In genomic region chr9:75047079-75047478, GRCm38 (mm10) we compare ENCODE assay signal across 23 mouse cellular contexts. TPM values are rescaled to one million over a fixed set of nuclear protein-coding genes. Genes with fewer than 3 reads are reported as not detected.
DNase-seq lines count a peak whose midpoint lies in the region; ATAC-seq and TF ChIP-seq lines count a peak whose summit lies in the region.
"Had no signal": no experiment of that assay in that cellular context is flagged by ENCODE, and none has a peak within 500 bp of the region (broad histone marks: within the 10 kb centered on the region; RNA-seq: fewer than 3 reads in every experiment).

No protein-coding gene starts in this region.

- peaks cover 18% of the 10 kb centered on the region for H3K79me2 ChIP-seq in liver, adult 2 months (ENCODE audit: control insufficient read depth, insufficient read depth, low read length)

- ATAC-seq in liver, embryonic 11.5 days (replicated peaks; ENCODE audit: low FRiP score), result no peak
- no peak for ATAC-seq in kidney, embryonic 15.5 days (replicated peaks; ENCODE audit: low FRiP score)
- ATAC-seq: activated CD4-positive, CD25-positive, alpha-beta regulatory T cell, adult 4 months; CD4-positive, CD25-positive, alpha-beta regulatory T cell, adult 4 months; Patski had no signal

- intact Hi-C loops in gastrocnemius, adult 2 months (cut with DNase I), result loop anchor here (5.0 kb wide), 1 partner anchor 235 kb away; no protein-coding TSS in a partner anchor
- intact Hi-C loops in gastrocnemius, postnatal 14 days (cut with DNase I; ENCODE audit: low total_unique reads), result loop anchor here (10.0 kb wide), 1 partner anchor 228 kb away; no protein-coding TSS in a partner anchor

- H3K4me3 ChIP-seq in gastrocnemius, adult 2 months, result no peak overlapping the region
- H3K4me3 ChIP-seq in liver, adult 2 months (ENCODE audit: insufficient read depth, low read depth, low read length), result no peak overlapping the region
- no peak overlapping the region for H3K4me3 ChIP-seq in liver, embryonic 11.5 days (ENCODE audit: low read depth, low read length)
- no peak overlapping the region for H3K4me3 ChIP-seq in kidney, embryonic 15.5 days (replicated peaks)
- H3K4me3 ChIP-seq in embryonic facial prominence, embryonic 10.5 days, result no peak overlapping the region

- no peaks in the 10 kb centered on the region for H3K27me3 ChIP-seq in liver, adult 2 months (ENCODE audit: control insufficient read depth, insufficient read depth, low read length)
- H3K27me3 ChIP-seq in liver, embryonic 11.5 days (replicated peaks; ENCODE audit: control insufficient read depth, insufficient read depth, low read length), result no peaks in the 10 kb centered on the region
- no peaks in the 10 kb centered on the region for H3K27me3 ChIP-seq in kidney, embryonic 15.5 days
- no peaks in the 10 kb centered on the region for H3K27me3 ChIP-seq in embryonic facial prominence, embryonic 10.5 days (replicated peaks; ENCODE audit: low read depth, poor library complexity, severe bottlenecking)
- H3K27me3 ChIP-seq: CH12.LX, Patski had no signal

- no peak overlapping the region for H3K4me2 ChIP-seq in liver, embryonic 11.5 days
- no peak overlapping the region for H3K4me2 ChIP-seq in kidney, embryonic 15.5 days

- H3K9ac ChIP-seq in liver, adult 2 months (ENCODE audit: low read depth, low read length), result no peak overlapping the region
- H3K9ac ChIP-seq in liver, embryonic 11.5 days (ENCODE audit: low read depth, low read length), result no peak overlapping the region
- no peak overlapping the region for H3K9ac ChIP-seq in kidney, embryonic 15.5 days

- DNase-seq in gastrocnemius, adult 2 months, result no peak
- no peak for DNase-seq in gastrocnemius, postnatal 14 days
- DNase-seq in liver, adult 2 months (ENCODE audit: extremely low read depth, low read depth, low spot score), result peak; percentile 90
- no peak for DNase-seq in liver, embryonic 11.5 days (ENCODE audit: low spot score)
- DNase-seq in adipocyte (ENCODE audit: low spot score), result peak; percentile 61
- DNase-seq in fat pad, adult 2 months (ENCODE audit: extremely low read depth, low read depth, low spot score), result peak; percentile 65
- DNase-seq in embryonic facial prominence, embryonic 10.5 days (ENCODE audit: low spot score), result no peak
- DNase-seq: adrenal gland, adult 2 months; adrenal gland, adult 8-10 months; adrenal gland, postnatal 10 days; adrenal gland, postnatal 14 days; adrenal gland, postnatal 25 days; adrenal gland, postnatal 36 days; B cell, adult 2 months; cerebellum, adult 11 months; cerebellum, adult 11-12 months; cerebellum, adult 18-20 months had no signal

- peaks cover 20% of the 10 kb centered on the region for H3K4me1 ChIP-seq in liver, adult 2 months (ENCODE audit: control insufficient read depth, insufficient read depth, low read length)
- no peaks in the 10 kb centered on the region; the same call in 1 of the 2 replicates for H3K4me1 ChIP-seq in liver, embryonic 11.5 days (replicated peaks; ENCODE audit: control insufficient read depth, insufficient read depth, low read length)
- no peaks in the 10 kb centered on the region for H3K4me1 ChIP-seq in kidney, embryonic 15.5 days
- H3K4me1 ChIP-seq in embryonic facial prominence, embryonic 10.5 days, result no peaks in the 10 kb centered on the region

- H3K27ac ChIP-seq in gastrocnemius, adult 2 months, result peak overlapping the region; percentile 46
- H3K27ac ChIP-seq in liver, adult 2 months (replicated peaks; ENCODE audit: insufficient read depth, low read depth, low read length), result no peak overlapping the region
- H3K27ac ChIP-seq in liver, embryonic 11.5 days (ENCODE audit: low read depth, low read length), result no peak overlapping the region
- no peak overlapping the region for H3K27ac ChIP-seq in kidney, embryonic 15.5 days
- no peak overlapping the region for H3K27ac ChIP-seq in embryonic facial prominence, embryonic 10.5 days (replicated peaks)

- H3K9me3 ChIP-seq in liver, embryonic 11.5 days (ENCODE audit: control insufficient read depth, low read length), result no peaks in the 10 kb centered on the region
- no peaks in the 10 kb centered on the region for H3K9me3 ChIP-seq in kidney, embryonic 15.5 days (replicated peaks)
- no peaks in the 10 kb centered on the region for H3K9me3 ChIP-seq in embryonic facial prominence, embryonic 10.5 days
- H3K9me3 ChIP-seq: G1E had no signal

- peaks cover 6% of the 10 kb centered on the region for H3K36me3 ChIP-seq in liver, adult 2 months (ENCODE audit: control insufficient read depth, insufficient read depth, low read length)
- peaks cover 3% of the 10 kb centered on the region; the same call in 1 of the 2 replicates for H3K36me3 ChIP-seq in liver, embryonic 11.5 days (ENCODE audit: control insufficient read depth, insufficient read depth, low read length)
- peaks cover 29% of the 10 kb centered on the region for H3K36me3 ChIP-seq in kidney, embryonic 15.5 days
- peaks cover 44% of the 10 kb centered on the region for H3K36me3 ChIP-seq in embryonic facial prominence, embryonic 10.5 days (replicated peaks)

- TF ChIP-seq CTCF in gastrocnemius, adult 2 months (IDR thresholded peaks at IDR 0.05), result no peak
- TF ChIP-seq CTCF in liver, adult 2 months (IDR thresholded peaks at IDR 0.05; ENCODE audit: low read depth, low read length), result no peak

- no peak for TF ChIP-seq POLR2A in liver, adult 2 months (IDR thresholded peaks at IDR 0.05; ENCODE audit: extremely low read depth, insufficient read depth, low read length)

RNA-seq across cellular contexts. Expression of gene Arpp19, which starts 9.7 kb away (rescaled TPM):
- total RNA-seq in gastrocnemius, adult 2 months (2021), result 100 to 1,000 TPM; 125 to 160 TPM
- 100 to 1,000 TPM; 117 to 122 TPM for total RNA-seq in gastrocnemius, postnatal 14 days (2021)
- total RNA-seq in liver, adult 2 months (2014; rRNA removed), result 23.0 and 38.5 TPM in 2 replicates
- polyA plus RNA-seq in liver, adult 2 months (2012; rRNA removed), result 7.8 and 8.1 TPM in 2 replicates
- 322 and 335 TPM in 2 replicates for polyA plus RNA-seq in liver, embryonic 11.5 days (2014; fragmentation: Nextera tagmentation; extraction: Ambion mirVana)
- polyA plus RNA-seq in kidney, embryonic 15.5 days (2015; fragmentation: Nextera tagmentation; extraction: Ambion mirVana), result 283 and 322 TPM in 2 replicates
- polyA plus RNA-seq in embryonic facial prominence, embryonic 10.5 days (2016; fragmentation: Nextera tagmentation; extraction: Ambion mirVana), result 365 and 391 TPM in 2 replicates

RNA-seq across cellular contexts. Expression of gene Myo5a, which starts 23.7 kb away (rescaled TPM):
- 10 to 100 TPM in 1 of 2 experiments, 1 to 10 TPM in 1; 7.2 to 12.1 TPM for total RNA-seq in gastrocnemius, adult 2 months (2021)
- total RNA-seq in gastrocnemius, postnatal 14 days (2021), result 10 to 100 TPM; 12.2 to 14.1 TPM
- total RNA-seq in liver, adult 2 months (2014; rRNA removed), result 0.74 and 1.1 TPM in 2 replicates
- 0.06 and 0.17 TPM in 2 replicates for polyA plus RNA-seq in liver, adult 2 months (2012; rRNA removed)
- 7.0 and 7.5 TPM in 2 replicates for polyA plus RNA-seq in liver, embryonic 11.5 days (2014; fragmentation: Nextera tagmentation; extraction: Ambion mirVana)
- 14.8 and 16.1 TPM in 2 replicates for polyA plus RNA-seq in kidney, embryonic 15.5 days (2015; fragmentation: Nextera tagmentation; extraction: Ambion mirVana)
- polyA plus RNA-seq in embryonic facial prominence, embryonic 10.5 days (2016; fragmentation: Nextera tagmentation; extraction: Ambion mirVana), result 18.9 and 21.2 TPM in 2 replicates

Comparison
In these comparisons a context has a peak if more than half of its experiments do, and no peak if none do; other contexts are left out.
1. DNase-seq: peak in liver, adult 2 months (single experiment), adipocyte (single experiment) and fat pad, adult 2 months (single experiment); none in gastrocnemius, adult 2 months (single experiment), gastrocnemius, postnatal 14 days (single experiment), liver, embryonic 11.5 days (single experiment) and embryonic facial prominence, embryonic 10.5 days (single experiment).
2. RNA of gene Arpp19, which starts 9.7 kb away (polyA plus RNA-seq): 365 to 391 TPM in embryonic facial prominence, embryonic 10.5 days, 322 to 335 TPM in liver, embryonic 11.5 days and 283 to 322 TPM in kidney, embryonic 15.5 days; 7.8 to 8.1 TPM in liver, adult 2 months; every median in the first group is over 10 times any median in the second.